Mouse (Mus musculus): ENCODE data around the gene Elavl3.
"Not testable (repeated sequence)": the region's sequence is repeated elsewhere in the genome, so short reads cannot be mapped to it uniquely, and the experiment has no call there.

The Elavl3 gene

DNA sequence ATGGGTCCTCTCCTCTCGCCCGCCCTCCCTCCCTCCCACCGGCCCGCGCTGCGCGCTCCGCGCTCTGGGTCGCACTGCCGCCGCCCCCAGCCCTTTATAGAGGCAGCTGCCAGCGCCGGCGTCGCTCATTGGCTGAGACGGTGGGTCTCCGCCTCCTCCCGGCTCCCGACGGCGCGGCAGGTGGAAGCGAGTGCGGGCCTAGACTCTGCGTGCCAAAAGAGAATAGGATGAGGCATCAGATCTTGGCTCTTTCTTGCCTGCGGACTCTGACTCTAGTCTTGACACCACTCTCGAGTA, at the start of gene Elavl3:
TSS of gene Elavl3 (minus strand) at position 66 of the 297 bp plus-strand sequence.
- DNase-seq (ENCODE audit: low read depth, low spot score) = no peak

- DNase-seq (ENCODE audit: low read depth, low spot score) = no peak
Measured at GRCm38 (mm10) chr9:22099922-22100321, 48.1 kb upstream of the Elavl3 start.

DNA sequence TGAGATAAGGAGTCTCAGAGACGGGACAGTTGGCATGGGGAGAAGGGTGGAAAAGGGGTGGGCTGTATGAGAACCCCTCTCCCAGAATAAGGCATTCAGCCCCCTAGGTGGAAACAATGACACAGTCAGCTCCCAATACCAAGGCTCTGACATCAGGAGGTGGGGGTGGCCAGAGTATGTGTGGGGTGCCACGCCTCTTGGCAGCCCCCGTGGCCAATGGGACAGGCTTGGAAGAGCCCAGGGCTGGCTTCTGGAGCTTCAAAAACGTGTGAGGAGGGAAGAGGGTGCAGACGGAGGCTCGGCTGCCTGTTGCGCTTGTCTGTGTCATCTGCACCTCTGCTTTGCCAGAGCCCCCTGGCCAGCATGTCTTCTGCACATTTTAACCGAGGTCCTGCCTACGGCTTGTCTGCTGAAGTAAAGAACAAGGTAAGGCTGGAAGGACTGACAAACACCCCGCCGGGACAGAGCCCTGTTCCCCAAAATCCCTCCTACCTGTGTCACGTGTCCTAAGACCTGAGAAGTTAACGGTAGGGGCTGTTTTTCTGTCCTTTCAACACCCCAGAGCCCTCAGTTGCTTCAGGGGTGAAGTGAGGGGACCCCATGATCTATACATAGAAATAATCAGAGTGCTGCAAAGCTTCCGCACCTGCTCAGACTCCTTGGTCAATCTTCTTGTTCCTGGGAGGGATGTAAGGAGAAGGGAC, 47.3 kb upstream of the Elavl3 start, which contains the start of gene Cnn1:
TSS of gene Cnn1 (plus strand) at position 224 of the 704 bp plus-strand sequence.
- no peak for DNase-seq (ENCODE audit: low read depth, low spot score)

GRCm38 (mm10) chr9:22095854-22096307, 44.1 kb upstream of the Elavl3 start:
- DNase-seq (ENCODE audit: low read depth, low spot score) = peak; percentile 57

- DNase-seq (ENCODE audit: low read depth, low spot score) = no peak
Measured at GRCm38 (mm10) chr9:22092746-22093145, 40.9 kb upstream of the Elavl3 start.

DNA sequence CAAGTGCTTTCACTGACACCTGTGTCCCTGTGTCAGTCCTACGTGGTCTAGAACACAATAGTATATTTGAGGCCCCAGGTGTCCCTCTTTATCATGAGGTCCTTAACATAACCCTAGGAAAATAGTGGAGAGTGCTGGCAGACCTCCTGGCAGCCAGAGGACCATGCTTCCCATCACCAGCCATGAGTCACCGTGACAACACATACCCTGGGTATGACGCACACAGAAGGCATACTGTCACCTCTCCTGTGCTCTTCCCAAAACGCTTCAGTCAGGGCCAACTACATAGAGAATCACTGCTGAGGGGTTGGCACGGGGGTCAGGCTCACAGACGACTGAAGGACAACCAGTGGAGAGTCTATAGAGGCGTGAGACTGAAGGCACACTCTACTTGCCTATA, 38.2 kb upstream of the Elavl3 start:
- DNase-seq (ENCODE audit: low read depth, low spot score) = no peak

DNA sequence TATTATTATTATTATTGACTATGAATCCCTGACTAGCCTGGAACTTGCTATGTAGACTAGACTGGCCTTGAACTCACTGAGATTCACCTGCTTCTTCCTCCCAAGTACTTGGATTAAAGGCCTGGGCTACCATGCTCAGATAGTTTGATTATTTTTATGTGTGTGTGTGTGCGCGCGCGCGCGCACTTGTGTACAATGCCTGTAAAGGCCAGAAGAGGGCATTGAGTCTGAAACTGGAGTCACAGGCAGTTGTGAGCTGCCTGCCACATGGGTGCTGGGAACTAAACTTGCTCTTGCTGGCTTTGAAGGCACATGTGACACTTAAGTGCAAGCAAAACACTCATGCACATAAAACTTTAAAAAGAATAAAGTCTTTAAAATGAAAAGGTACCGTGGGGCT, 37.5 kb upstream of the Elavl3 start:
- DNase-seq (ENCODE audit: low read depth, low spot score) = no peak

- no peak for DNase-seq (ENCODE audit: low read depth, low spot score)
Measured at GRCm38 (mm10) chr9:22087034-22087618, 35.3 kb upstream of the Elavl3 start.

DNA sequence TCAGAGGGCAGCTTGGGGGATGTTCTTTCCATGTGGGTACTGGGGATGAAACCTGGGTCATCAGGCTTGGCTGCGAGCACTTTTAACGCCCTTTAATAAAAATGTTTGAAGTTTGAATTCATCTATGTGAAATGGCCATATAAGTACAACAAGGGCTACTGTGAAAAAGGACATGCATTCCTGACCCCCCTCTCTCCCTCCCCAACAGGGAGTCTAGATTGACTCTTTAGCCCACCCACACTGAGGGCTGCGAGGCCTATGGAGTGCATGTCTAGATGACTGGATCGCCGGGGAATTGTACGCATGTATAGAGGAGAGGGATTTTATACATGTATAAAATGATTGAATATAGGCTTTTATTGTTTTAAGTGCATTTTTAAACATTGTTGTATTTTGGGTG, 34.2 kb upstream of the Elavl3 start:
- DNase-seq (ENCODE audit: low read depth, low spot score) = no peak

DNA sequence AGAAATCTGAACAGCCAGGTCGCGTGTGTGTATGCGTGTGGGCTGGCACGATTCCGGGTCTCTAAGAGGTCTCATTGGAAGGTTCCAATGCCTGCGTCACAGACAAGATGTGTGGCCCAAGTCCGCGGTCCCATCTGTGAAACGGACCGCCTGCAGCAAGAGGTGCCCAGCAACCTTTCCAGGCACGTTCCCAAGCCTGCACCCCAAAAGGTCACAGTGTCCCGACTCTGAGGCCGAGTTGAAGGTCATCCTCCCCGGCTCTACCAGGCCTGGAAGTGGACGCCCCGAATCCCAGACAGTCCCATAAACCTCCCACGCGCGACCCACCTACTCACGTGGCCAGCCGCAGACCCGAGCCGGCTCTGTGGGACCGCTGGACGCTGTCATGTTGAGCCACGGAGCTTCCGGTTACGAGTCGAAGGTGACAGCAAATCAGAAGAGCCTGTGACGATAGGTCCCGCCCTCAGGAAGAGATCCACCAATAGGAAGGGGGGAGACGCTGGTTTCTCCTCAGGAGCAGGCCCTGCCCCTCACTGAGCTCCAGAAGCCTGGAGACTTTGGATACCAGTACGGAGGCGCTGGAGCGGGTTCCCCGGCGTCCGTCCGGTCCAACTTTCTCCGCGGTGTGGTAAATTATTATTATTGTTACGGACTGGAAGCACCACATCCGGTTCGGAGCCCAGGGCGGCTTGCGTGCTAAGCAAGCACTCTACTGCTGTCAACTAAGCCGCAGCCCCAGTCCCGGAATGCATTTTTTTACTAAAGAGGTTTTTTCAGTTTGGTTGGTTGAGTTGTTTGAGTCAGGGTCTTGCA, 33.4 kb upstream of the Elavl3 start, which contains the start of gene Ecsit:
TSS of gene Ecsit (minus strand) at position 417 of the 813 bp plus-strand sequence.
- peak; percentile 98 for DNase-seq (ENCODE audit: low read depth, low spot score)

- DNase-seq (ENCODE audit: low read depth, low spot score) = no peak
Measured at GRCm38 (mm10) chr9:22084667-22085021, 32.8 kb upstream of the Elavl3 start.

DNA sequence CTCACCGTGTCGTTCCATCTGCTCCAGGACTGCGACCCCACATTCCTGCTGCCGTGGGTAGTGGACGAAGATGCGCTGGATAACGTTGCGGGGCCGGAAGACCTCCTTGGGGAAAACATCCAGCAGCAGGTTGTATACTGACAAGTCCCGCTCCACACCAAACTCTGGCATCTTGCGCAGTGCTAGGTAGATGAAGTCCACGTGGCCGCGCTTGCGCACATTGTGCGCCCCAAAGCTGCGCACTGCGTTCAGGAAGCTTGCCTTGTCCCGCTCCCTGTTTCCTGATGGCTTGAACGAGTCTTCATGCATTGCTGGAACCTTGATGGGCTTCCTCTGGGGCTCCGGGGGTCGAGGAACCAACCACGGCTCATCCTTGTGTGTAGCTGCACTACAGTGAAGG, 24.4 kb upstream of the Elavl3 start:
- no peak for DNase-seq (ENCODE audit: low read depth, low spot score)

DNA sequence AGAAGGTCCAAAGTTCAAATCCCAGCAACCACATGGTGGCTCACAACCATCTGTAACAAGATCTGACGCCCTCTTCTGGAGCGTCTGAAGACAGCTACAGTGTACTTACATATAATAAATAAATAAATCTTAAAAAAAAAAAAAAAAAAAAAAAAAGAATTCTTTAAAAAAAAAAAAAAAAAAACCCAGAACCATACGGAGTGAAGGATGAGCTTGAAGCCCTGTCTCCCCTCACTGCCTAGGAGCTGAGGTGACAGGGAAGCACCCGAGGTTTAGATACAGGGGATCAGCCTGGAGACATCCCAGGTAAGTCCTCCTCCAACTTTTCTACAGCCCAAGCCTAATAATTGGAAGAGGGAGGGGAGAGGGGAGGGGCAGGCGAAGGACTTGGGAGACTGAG, 24.0 kb upstream of the Elavl3 start:
- not testable (repeated sequence) for DNase-seq (ENCODE audit: low read depth, low spot score)

DNA sequence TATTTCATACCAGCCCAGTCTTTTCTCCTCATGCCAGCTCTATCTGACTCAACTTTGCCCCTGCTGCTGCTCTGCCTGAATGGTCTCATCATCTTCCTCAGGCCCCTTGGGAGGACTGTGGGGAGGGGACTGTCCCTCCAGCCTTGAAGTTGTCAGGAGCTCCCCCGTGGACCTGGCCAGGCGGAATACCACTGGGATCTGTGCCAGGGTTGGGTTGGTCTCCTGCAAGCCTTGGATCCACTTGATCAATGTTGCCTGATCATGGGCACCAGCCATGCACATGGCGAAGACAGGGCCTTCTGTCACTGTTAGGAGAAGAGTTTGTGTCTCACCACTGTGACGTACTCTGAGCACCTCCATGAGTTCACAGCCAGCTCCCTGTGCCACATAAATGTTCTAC, 20.5 kb upstream of the Elavl3 start:
- DNase-seq (ENCODE audit: low read depth, low spot score) = no peak

- DNase-seq (ENCODE audit: low read depth, low spot score) = peak; percentile 97
Measured at GRCm38 (mm10) chr9:22070791-22071573, 19.2 kb upstream of the Elavl3 start, which contains the start of the genes Gm49318 and Zfp653. TSS of gene Gm49318 (minus strand) at chr9:22071259. TSS of gene Zfp653 (minus strand) at chr9:22071376.

DNA sequence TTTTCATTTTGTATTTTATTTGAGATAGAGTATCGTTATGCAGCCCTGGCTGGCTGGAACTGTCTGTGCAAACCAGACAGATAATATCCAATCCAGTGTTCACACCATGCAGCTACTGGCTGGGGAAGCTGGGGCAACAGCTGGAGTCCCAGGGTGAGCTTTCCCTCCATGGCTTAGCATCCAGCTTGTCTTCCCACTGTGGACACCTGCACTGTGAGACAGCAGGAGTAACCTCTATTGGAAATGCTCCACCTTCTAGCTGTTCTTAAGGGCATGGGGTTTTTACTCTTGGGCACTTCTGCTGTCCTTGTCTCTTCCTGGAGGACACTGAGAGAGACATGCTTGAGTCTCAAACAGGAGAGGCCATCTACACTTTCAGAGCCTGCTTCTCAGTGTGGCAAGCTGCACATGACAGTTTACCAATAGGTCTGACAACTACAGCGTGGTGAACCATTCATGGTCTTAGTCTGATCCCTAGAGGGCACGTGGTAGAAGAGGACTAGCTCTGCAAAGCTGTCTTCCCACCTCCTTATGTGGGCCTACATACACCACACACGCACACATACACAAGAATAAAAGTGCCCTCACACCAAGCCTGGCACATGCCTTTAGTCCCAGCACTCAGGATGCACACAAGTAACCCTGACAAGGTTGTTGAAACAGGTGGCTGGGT, 18.2 kb upstream of the Elavl3 start:
- no peak for DNase-seq (ENCODE audit: low read depth, low spot score)

- DNase-seq (ENCODE audit: low read depth, low spot score) = no peak
Measured at GRCm38 (mm10) chr9:22067195-22067594, 15.4 kb upstream of the Elavl3 start.

DNA sequence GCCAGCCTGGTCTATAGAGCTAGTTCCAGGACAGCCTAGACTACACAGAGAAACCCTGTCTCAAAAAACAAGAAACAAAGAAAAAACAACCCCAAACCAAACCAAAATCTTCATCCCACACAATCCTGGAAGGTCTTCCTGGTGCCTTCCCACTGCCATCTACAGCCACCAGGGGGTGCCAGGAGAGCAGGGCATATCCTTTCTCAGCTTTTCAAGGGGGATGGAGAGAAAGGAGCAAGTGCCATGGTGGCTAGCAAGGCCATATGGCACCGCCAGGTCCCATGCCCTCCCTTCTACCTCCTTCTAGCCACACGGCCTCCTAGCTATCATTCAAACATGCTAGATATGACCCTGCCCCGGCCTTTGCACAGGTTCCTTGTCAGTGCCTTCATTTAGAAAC, 14.6 kb upstream of the Elavl3 start:
- no peak for DNase-seq (ENCODE audit: low read depth, low spot score)

GRCm38 (mm10) chr9:22065642-22066041, 13.8 kb upstream of the Elavl3 start:
- DNase-seq (ENCODE audit: low read depth, low spot score) = no peak

GRCm38 (mm10) chr9:22064341-22064740, 12.5 kb upstream of the Elavl3 start:
- no peak for DNase-seq (ENCODE audit: low read depth, low spot score)

DNA sequence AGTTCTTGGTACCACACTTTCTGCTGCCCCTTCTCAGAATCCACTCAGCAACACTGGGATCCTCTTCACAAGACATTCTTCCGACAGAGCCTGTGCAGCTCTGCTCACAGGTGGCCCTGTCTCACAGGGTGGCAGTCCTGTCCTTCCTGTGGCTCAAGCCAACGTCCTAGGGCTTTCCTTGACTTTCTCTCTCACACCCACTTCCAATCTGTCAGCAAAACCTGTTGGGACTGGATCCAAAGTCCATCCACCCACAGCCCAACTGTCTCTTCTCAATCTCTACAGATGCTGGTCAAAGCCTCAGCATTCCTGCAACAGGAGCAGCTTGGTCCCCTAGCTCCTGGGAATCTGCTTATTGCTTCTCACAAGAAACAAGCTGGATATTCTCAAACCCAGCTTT, 9.5 kb upstream of the Elavl3 start:
- DNase-seq (ENCODE audit: low read depth, low spot score) = no peak
